Mouse (Mus musculus): Measurements from ENCODE around the gene Fancb.

Gene Fancb

DNA sequence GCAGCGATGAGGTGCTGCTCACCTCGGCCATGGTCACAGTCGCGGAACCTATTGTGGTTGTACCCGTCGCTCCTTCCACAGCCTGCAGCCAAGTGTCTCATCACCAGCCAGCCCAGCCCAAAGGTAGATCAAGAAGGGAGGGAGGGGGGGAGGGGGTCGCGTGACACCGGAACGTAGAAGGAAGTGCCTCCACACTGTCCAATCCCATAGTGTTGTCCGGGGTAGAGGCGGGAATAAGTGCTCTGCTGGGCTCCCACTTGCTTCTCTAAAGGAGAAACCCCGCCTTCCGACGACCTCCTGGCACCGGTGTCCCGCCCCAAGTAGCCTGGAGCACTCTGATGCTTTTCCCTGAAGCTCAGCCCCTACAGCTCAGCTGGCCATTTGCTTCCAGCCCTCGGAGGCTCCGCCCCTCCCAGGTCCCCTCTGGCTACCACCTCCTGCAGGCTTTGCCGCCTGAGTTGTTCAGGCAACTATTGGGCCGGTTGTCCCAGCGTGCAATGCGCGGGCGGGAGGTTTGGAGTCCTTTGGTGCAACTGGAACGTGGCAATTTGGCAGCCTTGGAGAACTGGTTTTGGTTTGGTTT, at the start of gene Fancb, which contains the start of gene Mospd2:
Gene Fancb (plus strand): TSS at position 400 of the 583 bp plus-strand sequence.
Gene Mospd2 (minus strand): TSS at position 183 of the 583 bp plus-strand sequence.
- in situ Hi-C loops (cut with MboI, MseI): loop anchor here (10.0 kb wide), 1 partner anchor 1335 kb away; no protein-coding TSS in a partner anchor

GRCm38 (mm10) chrX:164941540-164941939, 38.9 kb upstream of the Fancb start:
- in situ Hi-C loops (cut with MboI, MseI): no loop called here

DNA sequence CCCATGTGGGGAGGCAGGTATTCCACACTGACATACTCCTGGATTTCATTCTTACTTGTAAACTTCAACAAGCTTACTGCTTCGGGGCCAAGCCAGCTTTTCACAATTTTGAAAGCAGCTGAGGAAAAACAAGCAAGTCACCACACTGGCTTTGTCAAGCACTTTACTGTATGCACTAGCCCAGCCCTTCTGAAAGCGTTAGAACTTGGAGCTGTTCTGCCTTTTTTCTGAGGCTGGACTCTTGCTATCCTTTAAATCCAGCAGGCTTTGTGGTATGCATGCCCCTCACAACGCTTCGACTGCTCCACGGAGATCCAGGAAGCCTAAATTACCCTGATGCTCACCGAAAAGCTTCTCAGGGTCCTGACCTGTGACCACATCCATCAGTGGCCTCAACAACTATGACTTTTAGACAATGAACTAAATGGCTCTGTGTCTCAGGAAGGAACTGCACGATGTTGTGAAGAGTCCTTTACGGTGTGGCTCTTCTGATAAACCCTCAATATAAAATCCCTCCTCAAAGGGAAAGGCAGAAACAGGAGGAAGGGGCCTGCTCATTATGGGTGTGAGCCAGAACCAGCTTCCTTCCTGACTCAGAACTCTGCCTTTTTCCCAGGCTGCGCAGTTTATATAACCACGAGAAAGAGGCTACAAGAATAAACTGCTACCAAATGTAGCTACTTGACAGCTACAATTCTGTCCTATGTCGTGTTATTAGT, 28.4 kb upstream of the Fancb start:
- in situ Hi-C loops (cut with MboI, MseI): no loop called here

GRCm38 (mm10) chrX:164952601-164953375, 27.6 kb upstream of the Fancb start:
- in situ Hi-C loops (cut with MboI, MseI): no loop called here

DNA sequence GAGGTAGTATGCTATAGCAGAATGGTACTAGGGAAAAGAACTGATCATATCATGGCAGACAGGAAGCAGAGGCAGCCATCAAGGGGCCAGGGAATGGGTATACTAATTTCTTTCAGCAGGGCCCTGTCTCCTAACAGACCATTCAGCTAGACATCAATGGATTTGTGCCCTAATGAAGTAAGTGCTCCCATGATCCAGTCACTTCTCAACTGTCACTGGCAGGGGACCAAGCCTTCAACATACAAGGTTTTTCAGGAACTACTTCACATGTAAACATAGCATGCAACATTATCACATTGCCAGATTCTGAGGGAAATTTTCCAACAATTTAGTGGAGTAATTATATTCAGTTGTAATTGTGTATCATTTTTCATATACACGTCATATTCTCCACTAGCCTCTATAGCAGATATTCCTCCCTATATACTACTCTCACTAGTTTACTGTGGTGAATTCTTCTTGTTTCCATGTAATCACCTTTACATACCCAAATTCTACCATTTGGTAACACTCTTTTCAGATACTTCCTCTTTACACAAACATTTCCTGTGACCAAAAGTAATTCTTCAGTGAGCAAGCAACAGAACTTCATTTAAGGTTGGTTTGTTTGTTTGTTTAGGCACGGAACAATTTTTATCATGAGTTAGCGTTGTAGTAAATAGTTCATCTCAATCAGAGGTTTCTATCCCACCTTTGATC, 14.5 kb upstream of the Fancb start:
- in situ Hi-C loops (cut with MboI, MseI): no loop called here

DNA sequence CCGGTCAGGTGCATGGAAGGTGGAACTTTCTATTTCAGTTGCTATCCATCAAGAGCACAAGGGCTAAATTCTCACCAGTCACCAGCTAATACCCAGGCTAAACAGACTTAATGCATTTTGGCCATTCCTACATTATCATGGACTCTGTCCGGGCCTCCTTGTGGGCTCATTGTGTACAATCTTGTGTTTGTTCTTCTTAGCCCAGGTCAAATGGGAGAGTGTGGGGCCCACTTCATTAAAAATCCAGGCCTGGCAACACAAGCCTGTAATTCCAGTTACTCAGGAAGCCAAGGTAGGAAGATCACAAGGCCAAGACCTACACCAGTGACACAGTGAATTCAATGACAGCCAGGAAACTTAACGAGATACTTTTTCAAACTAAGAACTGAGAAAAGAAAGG, 9.2 kb upstream of the Fancb start:
- in situ Hi-C loops (cut with MboI, MseI): loop anchor here (10.0 kb wide), 1 partner anchor 1464 kb away; no protein-coding TSS in a partner anchor

DNA sequence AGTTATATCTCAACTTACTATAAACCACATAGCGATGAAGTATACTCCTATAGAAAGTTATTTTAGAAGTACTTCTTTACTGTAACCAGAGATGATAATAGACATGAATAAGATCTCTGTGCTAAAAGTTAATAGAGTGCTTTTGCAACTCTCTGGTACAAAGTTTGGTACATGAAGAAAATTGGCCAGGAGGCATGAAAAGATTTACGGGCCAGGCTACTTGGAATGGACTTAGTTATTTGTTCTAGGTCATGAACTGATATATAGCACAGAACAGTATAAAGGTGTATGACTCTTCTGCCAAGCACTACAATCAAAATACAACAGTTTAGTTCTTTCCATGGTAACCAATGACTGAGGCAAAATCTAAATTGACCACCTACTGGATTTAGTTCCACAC, 1.5 kb upstream of the Fancb start:
- in situ Hi-C loops (cut with MboI, MseI): loop anchor here (10.0 kb wide), 1 partner anchor 1456 kb away; no protein-coding TSS in a partner anchor

GRCm38 (mm10) chrX:165003141-165003540, 22.7 kb downstream of the Fancb start:
- in situ Hi-C loops (cut with MboI, MseI): no loop called here

DNA sequence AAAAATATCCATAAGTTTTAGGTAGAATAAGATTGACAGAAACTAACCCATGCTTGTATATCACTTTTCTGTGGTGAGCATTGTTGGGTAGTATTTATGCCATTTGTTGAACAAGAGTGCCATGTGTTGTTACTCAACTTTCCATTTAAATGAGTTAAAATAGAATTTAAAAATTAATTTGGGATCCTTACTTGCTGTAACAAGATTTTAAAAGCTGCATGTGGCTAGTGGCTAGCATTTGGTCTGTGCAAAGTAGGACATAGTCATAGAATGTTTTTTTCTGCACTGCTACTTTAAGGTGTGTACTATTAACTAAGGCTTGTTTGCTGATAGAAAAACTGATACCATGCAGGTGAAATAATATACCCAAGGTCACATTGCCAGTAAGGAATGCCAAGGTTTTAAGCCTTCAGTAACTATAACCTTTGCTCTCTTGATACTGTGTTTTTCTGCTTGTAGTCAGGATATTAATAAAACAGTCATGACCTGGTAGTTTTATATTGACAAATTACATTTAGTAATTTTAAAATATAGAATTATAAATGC, 24.5 kb downstream of the Fancb start, which contains the start of gene Gm17604:
Gene Gm17604 (minus strand): TSS at position 51 of the 546 bp plus-strand sequence.
- in situ Hi-C loops (cut with MboI, MseI): no loop called here
